Mouse (Mus musculus) neural tube, embryonic 12.5 days (tissue): ENCODE measurements around the gene Lrrtm3. TPM values are rescaled to one million over a fixed set of nuclear protein-coding genes. Genes with fewer than 3 reads are reported as not detected.
A peak's percentile ranks its signal among the peaks of the same experiment; 100 is the strongest.

Source experiments
- ATAC-seq: fragments of 200-750 bp; cut with Nextera tagmentation; 2 replicates; pipeline ENCODE4 v1.8.0; 2017; ENCODE audit warnings: low read depth, mild to moderate bottlenecking, moderate TSS enrichment, moderate library complexity; ENCODE audit not compliant: low FRiP score
- H3K27ac ChIP-seq: fragments of 300-500 bp; sonication (generic); 2 replicates; pipeline ENCODE4 v1.5.1; 2016
- H3K27me3 ChIP-seq: fragments of 300-500 bp; sonication (generic); replicated peaks from 2 replicates; pipeline ENCODE4 v1.6.1; 2016; ENCODE audit warnings: mild to moderate bottlenecking
- H3K36me3 ChIP-seq: fragments of 300-500 bp; sonication (generic); 2 replicates; pipeline ENCODE4 v1.6.1; 2016; ENCODE audit warnings: mild to moderate bottlenecking
- H3K4me1 ChIP-seq: fragments of 300-500 bp; sonication (generic); 2 replicates; pipeline ENCODE4 v1.6.1; 2016
- H3K4me2 ChIP-seq: fragments of 300-500 bp; sonication (generic); replicated peaks from 2 replicates; pipeline ENCODE4 v1.6.1; 2016; ENCODE audit warnings: mild to moderate bottlenecking
- H3K4me3 ChIP-seq: fragments of 300-500 bp; sonication (generic); 2 replicates; pipeline ENCODE4 v1.5.1; 2016
- H3K9ac ChIP-seq: fragments of 300-500 bp; sonication (generic); 2 replicates; pipeline ENCODE4 v1.6.1; 2016; ENCODE audit warnings: mild to moderate bottlenecking
- H3K9me3 ChIP-seq: fragments of 300-500 bp; sonication (generic); 2 replicates; pipeline ENCODE4 v1.6.1; 2016; ENCODE audit warnings: mild to moderate bottlenecking
- WGBS: fragments of 180-500 bp; shearing (Covaris S2); methylation state at CpG from one replicate; pipeline ENCODE4 v1.1.7; 2016; 5-methylcytosine and 5-hydroxymethylcytosine counted together
- polyA plus RNA-seq: library from polyadenylated mRNA; unstranded; fragments of >200 nt; fragmentation: Nextera tagmentation; extraction: Ambion mirVana; gene quantifications from 2 replicates; pipeline ENCODE4 v1.2.1, GENCODE M21; 2016

Gene Lrrtm3
- polyA plus RNA-seq, 1 experiment from 2014 or later: 12.8 TPM

DNA sequence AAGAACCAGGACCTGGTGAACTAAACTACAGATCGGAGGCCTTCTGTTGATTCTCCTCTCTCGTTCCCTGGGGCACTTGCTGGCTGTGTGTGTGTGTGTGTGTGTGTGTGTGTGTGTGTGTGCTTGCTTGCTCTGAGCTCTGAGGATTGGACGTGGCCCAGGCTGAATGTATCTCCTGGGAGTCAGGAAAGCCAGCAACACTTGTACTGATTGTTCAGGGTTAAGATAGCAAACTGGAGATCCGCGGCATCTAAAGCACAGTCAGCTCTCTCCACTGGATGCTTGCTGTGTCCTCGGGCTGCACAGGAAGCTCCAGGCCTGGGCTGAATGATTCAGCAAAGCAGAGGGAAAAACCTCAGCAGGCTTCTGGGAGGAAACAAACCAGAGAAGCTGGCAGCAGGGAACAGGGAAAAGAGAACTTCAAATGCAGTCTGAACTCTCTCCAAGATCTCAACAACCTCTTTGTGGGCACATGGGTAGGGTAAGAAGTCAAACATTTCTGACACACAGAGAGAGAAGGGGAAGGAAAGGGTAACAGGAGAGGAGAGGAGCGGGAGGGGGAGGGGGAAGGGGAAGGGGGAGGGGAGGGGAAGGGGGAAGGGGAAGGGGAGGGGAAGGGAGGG is 135.7 kb downstream of the Lrrtm3 start:
- Histone ChIP-seq H3K9ac (no peak overlapping the region), H3K4me3 (no peak overlapping the region), H3K4me2 (no peak overlapping the region), H3K27ac (no peak overlapping the region), H3K36me3 (no peaks in the 10 kb centered on the region), H3K9me3 (no peaks in the 10 kb centered on the region), H3K4me1 (0 out of 2 replicates have a peak, but pooled peaks cover 4% of the 10 kb centered on the region), H3K27me3 (no peaks in the 10 kb centered on the region)
- 24% methylated on average over 6 of the region's 7 CpGs for WGBS
- no peak for ATAC-seq

DNA sequence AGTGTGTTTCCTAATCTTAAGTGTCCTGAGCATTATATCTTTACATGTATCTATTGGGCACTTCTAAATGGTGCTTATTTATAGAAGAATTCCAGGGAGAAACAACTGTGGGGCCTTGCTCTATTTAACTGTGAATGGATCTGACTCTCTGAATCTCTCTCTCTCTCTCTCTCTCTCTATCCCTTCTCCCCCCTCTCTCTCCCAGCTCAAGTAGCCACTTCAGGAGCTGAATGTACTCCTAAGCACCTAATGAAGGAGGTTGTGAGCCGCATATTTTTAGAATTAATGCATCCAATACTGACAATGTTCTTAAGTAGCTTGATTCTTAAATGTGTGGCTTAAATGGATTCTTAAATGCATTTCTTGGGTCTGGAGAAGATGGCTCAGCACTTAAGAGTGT is 138.6 kb downstream of the Lrrtm3 start:
- Histone ChIP-seq H3K27me3 (no peaks in the 10 kb centered on the region), H3K9me3 (no peaks in the 10 kb centered on the region), H3K4me1 (0 out of 2 replicates have a peak, but pooled peaks cover 5% of the 10 kb centered on the region), H3K36me3 (no peaks in the 10 kb centered on the region), H3K9ac (no peak overlapping the region), H3K4me2 (no peak overlapping the region), H3K27ac (no peak overlapping the region), H3K4me3 (no peak overlapping the region)
- WGBS: 94% methylated on average over 1 of the region's 1 CpGs
- no peak for ATAC-seq

DNA sequence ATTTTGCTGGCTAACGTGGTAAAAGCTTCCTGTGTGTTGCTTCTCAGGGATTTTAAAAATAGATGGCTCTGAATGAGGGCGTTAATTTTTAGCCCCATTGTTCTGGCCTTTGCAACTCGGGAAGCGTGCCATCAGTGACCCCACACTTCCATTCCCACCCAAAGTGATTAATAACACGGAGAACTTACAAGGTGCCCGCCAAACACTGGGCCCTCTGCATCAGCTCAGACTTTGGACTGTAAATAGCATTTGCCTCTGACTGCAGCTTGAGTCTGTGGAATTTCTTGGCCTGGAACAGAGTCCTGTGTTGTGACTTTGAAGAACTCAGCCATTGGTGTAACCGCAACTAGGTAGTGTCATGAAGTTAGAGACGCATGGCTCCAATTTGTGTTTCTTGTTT is 139.2 kb downstream of the Lrrtm3 start:
- no peak overlapping the region for H3K27ac ChIP-seq
- peaks cover 9% of the 10 kb centered on the region; the same call in 1 of the 2 replicates for H3K4me1 ChIP-seq
- no peaks in the 10 kb centered on the region for H3K36me3 ChIP-seq
- H3K27me3 ChIP-seq: no peaks in the 10 kb centered on the region
- no peak overlapping the region for H3K9ac ChIP-seq
- no peak for ATAC-seq
- WGBS: 59% methylated on average over 8 of the region's 8 CpGs
- H3K4me2 ChIP-seq: no peak overlapping the region
- no peaks in the 10 kb centered on the region for H3K9me3 ChIP-seq
- no peak overlapping the region for H3K4me3 ChIP-seq

DNA sequence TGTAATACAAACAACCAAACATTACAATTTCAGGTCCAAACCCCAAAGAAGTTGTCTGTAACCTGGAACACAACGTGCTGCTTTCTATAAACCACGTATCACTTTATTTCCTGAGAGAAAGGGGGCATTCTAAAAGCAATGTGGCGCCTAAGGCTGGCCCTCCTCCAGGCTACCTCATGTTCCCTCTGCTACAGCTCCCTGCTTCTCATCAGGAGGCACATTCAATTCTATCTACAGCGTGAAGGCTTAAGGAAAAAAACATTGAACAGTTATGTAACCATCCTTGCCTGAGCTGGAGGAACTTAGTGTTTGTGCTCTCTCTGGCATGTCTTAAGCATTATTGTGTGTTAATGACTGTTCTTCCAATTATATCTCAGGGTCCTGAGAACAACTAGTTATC is 142.8 kb downstream of the Lrrtm3 start:
- no peak for ATAC-seq
- Histone ChIP-seq H3K9ac (no peak overlapping the region), H3K27ac (no peak overlapping the region), H3K27me3 (no peaks in the 10 kb centered on the region), H3K9me3 (no peaks in the 10 kb centered on the region), H3K4me1 (peaks cover 12% of the 10 kb centered on the region), H3K36me3 (no peaks in the 10 kb centered on the region), H3K4me2 (no peak overlapping the region), H3K4me3 (no peak overlapping the region)
- WGBS: 83% methylated on average over 4 of the region's 4 CpGs

DNA sequence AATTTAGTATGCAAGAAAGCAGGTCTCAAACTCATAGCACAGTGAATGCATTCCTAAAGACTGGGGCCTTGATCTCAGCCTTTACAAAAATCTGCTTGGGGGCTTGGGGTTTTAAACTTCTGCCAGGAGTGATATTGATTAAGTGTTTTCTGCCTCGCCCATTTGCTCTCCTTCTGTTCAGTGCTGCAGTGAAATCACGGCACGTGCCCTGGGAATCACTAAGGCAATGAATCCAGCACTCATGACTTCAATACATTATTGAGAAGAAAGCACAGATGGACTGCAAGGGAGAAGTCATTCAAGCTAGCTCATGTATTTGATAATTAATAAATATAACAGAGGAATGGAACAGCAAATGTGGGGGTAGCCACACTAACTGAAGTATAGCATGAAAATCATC is 144.5 kb downstream of the Lrrtm3 start:
- H3K4me3 ChIP-seq: no peak overlapping the region
- no peaks in the 10 kb centered on the region for H3K9me3 ChIP-seq
- H3K27ac ChIP-seq: no peak overlapping the region
- H3K27me3 ChIP-seq: no peaks in the 10 kb centered on the region
- 25% methylated on average over 3 of the region's 3 CpGs for WGBS
- no peak overlapping the region for H3K4me2 ChIP-seq
- H3K36me3 ChIP-seq: no peaks in the 10 kb centered on the region
- no peak overlapping the region for H3K9ac ChIP-seq
- peak; percentile 41; the same call in 1 of the 2 replicates for ATAC-seq
- H3K4me1 ChIP-seq: peaks cover 12% of the 10 kb centered on the region

DNA sequence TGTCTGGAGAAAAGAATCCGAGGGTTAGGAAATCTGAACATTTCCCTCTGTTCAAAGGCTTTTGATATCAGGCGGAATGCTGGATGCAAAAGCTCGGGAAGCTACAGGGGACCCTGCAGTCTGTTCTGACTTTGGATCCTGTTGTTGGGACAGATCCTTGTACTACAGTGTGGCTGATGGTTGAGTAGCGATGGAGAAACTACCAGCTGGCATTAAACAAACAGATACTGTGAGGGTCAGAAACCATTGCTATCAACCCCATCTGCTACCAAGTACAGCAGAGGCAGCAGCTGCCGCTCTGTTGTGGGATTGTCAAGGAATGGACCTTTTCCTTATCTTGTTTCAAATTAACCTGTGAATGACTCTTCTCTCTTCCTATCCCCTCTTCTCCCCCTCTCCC is 156.1 kb downstream of the Lrrtm3 start:
- ATAC-seq: no peak
- Histone ChIP-seq H3K9ac (no peak overlapping the region), H3K4me2 (no peak overlapping the region), H3K9me3 (no peaks in the 10 kb centered on the region), H3K27ac (no peak overlapping the region), H3K4me3 (no peak overlapping the region), H3K4me1 (no peaks in the 10 kb centered on the region), H3K36me3 (no peaks in the 10 kb centered on the region), H3K27me3 (no peaks in the 10 kb centered on the region)
- 75% methylated on average over 5 of the region's 5 CpGs for WGBS

DNA sequence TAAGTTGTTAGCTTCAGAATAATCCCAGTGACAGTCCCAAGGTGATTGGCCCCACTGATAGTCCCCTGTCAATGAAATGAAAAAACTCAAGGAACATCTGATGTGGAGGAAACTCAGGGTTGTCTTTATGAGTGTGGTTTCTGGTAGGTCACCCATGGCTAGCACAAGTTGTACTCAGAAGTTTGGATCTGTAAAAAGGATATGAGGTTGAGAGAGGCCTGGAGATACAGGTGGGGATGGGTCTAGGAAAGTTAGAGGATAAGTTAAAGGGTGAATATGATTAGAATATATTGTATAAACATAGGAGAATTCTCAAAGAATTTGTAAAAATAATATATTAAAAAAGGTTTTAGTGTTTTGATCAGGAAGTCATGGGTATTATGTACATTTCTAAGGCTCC is 162.7 kb downstream of the Lrrtm3 start, which contains the start of gene Gm10118:
TSS of gene Gm10118 (minus strand) at position 101 of the 400 bp plus-strand sequence.
- ATAC-seq: no peak
- no peaks in the 10 kb centered on the region for H3K27me3 ChIP-seq

DNA sequence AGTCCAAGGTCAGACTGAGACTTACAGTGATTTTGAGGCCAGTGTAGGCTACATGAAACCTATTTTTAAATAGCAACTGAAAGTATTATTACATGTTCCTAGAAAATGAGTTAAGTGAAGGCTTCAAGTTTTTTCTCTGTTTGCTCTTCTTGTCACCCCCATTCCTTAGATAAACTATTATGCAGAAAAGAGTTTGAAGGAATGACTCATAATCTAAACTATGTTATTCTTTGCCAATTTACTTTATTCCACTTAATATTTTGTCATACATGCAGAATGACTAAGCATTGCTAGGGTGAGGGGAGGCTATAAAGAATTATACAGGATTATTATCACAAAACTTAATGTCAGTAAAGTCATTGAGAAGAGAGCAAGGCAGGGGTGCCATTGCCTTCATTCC is 181.2 kb downstream of the Lrrtm3 start:
- Histone ChIP-seq H3K9ac (no peak overlapping the region), H3K4me2 (no peak overlapping the region), H3K4me3 (no peak overlapping the region), H3K9me3 (no peaks in the 10 kb centered on the region), H3K36me3 (no peaks in the 10 kb centered on the region), H3K4me1 (no peaks in the 10 kb centered on the region), H3K27me3 (no peaks in the 10 kb centered on the region), H3K27ac (no peak overlapping the region)
- no peak for ATAC-seq

More for the DNA sequence above, 162.7 kb downstream of the Lrrtm3 start, which contains the start of gene Gm10118:
- no peak within 1 kb of the TSS for H3K4me3 ChIP-seq
- no peaks in the 10 kb centered on the region for H3K4me1 ChIP-seq
- H3K9me3 ChIP-seq: no peaks in the 10 kb centered on the region
- no peak within 1 kb of the TSS for H3K4me2 ChIP-seq
- no peak within 1 kb of the TSS for H3K9ac ChIP-seq
- H3K27ac ChIP-seq: no peak within 1 kb of the TSS
- H3K36me3 ChIP-seq: no peaks in the 10 kb centered on the region

DNA sequence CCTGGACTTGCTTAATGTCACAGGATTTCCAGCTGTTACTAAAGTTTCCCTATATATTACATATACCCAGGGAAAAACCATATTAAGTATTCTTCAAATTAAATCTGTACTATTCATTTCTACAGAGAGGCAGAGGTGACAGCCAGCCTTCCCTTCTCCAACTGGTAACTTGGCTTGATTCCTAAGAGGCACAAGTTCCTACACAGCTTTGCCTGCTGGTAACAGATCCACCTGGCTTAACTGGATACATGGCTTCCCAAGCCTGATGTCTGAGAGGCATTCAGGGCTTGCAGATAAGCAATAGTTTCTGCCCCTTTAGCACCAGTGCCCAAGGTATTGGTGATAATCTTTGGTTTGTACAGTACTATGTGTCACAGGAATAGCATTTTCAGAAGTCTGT is 190.2 kb downstream of the Lrrtm3 start:
- no peaks in the 10 kb centered on the region for H3K4me1 ChIP-seq
- no peak overlapping the region for H3K4me2 ChIP-seq
- no peaks in the 10 kb centered on the region for H3K36me3 ChIP-seq
- no peak for ATAC-seq
- no peaks in the 10 kb centered on the region for H3K9me3 ChIP-seq
- no peak overlapping the region for H3K27ac ChIP-seq
- H3K9ac ChIP-seq: no peak overlapping the region
- H3K27me3 ChIP-seq: no peaks in the 10 kb centered on the region
- no peak overlapping the region for H3K4me3 ChIP-seq

DNA sequence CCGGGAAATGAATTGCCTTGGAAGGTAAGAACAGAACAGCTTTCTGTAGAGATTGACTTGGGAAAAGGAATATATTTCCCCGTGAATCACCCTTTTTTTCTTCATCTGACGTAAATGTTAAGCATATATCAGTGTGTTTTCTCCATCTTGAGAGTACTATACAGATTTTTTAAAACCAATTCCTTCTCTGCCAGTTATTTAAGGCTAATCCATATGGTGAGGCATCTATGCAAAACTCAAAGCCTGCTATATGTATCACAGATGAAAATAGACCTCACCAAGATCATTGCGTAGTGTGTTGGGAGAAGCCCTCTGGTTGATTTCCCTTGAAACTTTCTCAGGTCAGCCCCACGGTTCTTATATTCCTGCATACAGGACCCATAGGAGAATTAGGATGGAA is 195.5 kb downstream of the Lrrtm3 start:
- no peaks in the 10 kb centered on the region for H3K36me3 ChIP-seq
- no peak for ATAC-seq
- H3K27me3 ChIP-seq: no peaks in the 10 kb centered on the region
- H3K9ac ChIP-seq: no peak overlapping the region
- WGBS: 88% methylated on average over 5 of the region's 5 CpGs
- no peaks in the 10 kb centered on the region for H3K9me3 ChIP-seq
- no peaks in the 10 kb centered on the region for H3K4me1 ChIP-seq
- no peak overlapping the region for H3K27ac ChIP-seq
- no peak overlapping the region for H3K4me2 ChIP-seq
- no peak overlapping the region for H3K4me3 ChIP-seq

DNA sequence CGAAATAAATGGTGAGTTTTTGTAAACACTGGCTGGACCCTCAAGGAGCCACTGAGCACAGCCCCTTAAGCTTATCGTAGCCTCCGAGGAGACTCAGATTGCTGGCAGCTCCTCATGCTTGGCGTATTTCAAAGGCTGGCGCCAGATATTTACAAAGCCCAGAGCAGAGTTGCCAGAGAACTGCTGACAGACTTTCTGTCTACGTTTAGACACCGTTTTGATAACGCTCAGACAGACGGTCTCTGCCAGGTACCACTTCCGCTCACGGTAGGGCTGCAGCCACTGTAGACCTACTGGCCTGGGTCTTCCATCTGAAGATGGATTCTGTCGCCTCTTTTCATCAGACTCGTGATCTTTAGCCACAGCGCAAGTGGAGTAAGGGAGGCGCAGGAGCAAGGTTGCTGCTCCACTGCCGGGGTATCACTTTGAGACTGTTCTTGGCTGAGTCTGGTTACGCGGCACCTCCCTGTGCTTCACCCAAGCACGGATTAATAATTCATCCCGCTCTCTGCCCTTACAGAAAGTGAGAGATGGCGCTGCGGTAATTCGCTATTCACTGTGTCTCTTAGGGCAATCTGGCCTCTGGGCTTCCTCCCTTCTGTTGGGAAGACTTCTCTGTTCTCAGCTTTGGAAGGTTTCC is 203.5 kb downstream of the Lrrtm3 start:
- no peaks in the 10 kb centered on the region for H3K27me3 ChIP-seq
- H3K27ac ChIP-seq: no peak overlapping the region
- no peak overlapping the region for H3K9ac ChIP-seq
- H3K4me1 ChIP-seq: no peaks in the 10 kb centered on the region
- H3K4me3 ChIP-seq: no peak overlapping the region
- 86% methylated on average over 23 of the region's 23 CpGs for WGBS
- no peak overlapping the region for H3K4me2 ChIP-seq
- H3K36me3 ChIP-seq: no peaks in the 10 kb centered on the region
- no peak for ATAC-seq
- no peaks in the 10 kb centered on the region for H3K9me3 ChIP-seq

DNA sequence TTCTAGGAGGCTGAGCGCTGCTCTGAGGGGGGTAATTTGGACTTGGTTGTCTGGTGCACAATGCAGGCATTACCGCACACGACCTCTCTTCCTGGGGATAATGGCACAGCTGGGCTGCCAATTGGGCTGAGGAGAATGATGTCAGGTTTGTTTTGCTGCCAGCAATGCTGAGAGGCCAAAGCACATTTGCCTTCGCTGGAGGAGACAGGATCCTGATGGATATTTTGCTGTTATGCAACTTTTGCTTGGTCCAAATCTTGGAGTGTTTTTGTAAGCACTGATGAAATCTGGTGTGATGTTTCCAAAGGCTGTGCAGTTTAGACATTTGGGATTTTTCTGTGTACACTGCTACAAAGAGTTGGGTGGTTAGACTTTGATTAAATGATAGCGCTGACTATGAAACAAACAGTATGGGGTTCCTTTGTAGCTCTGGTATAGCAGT is 209.6 kb downstream of the Lrrtm3 start:
- 67% methylated on average over 5 of the region's 5 CpGs for whole genome bisulfite sequencing
- H3K27me3 ChIP-seq: no peaks in the 10 kb centered on the region
- no peak for ATAC-seq
- H3K4me1 ChIP-seq: no peaks in the 10 kb centered on the region
- no peak overlapping the region for H3K4me2 ChIP-seq
- no peaks in the 10 kb centered on the region for H3K9me3 ChIP-seq
- H3K36me3 ChIP-seq: no peaks in the 10 kb centered on the region
- no peak overlapping the region for H3K9ac ChIP-seq
- H3K4me3 ChIP-seq: no peak overlapping the region
- H3K27ac ChIP-seq: no peak overlapping the region
